Mouse (Mus musculus): ENCODE data around the gene Jak1.

DNA sequence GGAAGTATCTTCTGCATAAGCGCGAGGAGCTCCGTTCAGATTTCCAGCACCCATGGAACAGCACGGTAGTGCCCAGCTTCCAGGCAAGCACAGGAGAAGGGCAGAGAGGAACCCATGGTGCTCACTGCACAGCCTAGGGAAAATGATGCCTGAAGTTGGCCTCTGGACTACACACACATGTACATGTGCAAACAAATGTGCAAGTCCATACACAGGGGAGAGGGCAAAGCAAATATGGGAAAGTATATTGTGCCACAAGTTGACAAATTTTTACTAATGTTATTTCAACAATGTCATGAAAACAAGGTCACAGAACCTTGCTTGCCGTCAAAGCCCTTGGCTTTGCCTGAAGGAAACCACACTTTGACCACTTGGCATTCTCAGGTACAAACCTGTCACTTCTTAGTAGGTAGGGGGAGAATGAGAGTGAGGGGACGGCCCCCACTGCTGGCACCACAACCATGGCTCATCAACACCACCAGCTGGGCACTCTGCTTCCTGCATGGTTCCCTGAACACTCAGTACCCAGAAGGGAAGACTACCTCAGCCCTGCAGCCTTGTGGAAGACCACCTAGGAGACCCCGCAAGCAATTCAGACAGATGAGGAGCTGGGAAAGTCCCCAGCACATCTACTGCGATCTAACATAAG is 65.5 kb downstream of the Jak1 start:
- TF ChIP-seq CTCF (IDR thresholded peaks at IDR 0.05; ENCODE audit: borderline replicate concordance, control insufficient read depth, extremely low read depth, insufficient read depth, low read length, poor library complexity) = peak; percentile 33; the same call in 1 of the 2 replicates
- no peak for TF ChIP-seq POLR2A (IDR thresholded peaks at IDR 0.05; ENCODE audit: control insufficient read depth, extremely low read depth, insufficient read depth, low read length, poor library complexity)

All from thymus, adult 2 months (tissue).